Mouse (Mus musculus): Measurements from ENCODE around the gene Clec4e.

DNA sequence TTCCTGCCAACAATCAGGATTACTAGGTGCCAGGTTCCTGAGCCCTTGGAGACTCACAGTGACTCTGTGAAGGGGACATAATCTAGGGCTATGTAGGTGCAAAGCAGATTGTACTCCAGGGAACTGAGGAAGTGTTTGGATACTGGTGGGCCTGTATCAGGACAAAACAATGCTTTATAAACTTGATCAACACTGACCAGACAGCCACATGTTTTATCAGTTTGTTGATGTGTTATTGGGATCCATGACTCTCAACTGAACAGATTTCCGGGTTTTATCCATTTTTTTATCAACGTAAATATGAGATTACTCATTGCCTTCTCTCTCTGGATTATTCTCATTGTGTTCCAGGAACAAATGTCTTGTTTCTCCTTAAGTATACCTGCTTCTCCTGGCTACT lies 18.4 kb upstream of the Clec4e start, which contains the start of gene Vmn2r19:
- TF ChIP-seq CTCF (IDR thresholded peaks at IDR 0.05) (no peak), EP300 (IDR thresholded peaks at IDR 0.05) (no peak)
